Mouse (Mus musculus): Measurements from ENCODE around the gene Tm9sf3. TPM values are rescaled to one million over a fixed set of nuclear protein-coding genes. Genes with fewer than 3 reads are reported as not detected.
A peak's percentile ranks its signal among the peaks of the same experiment; 100 is the strongest.
"Not testable (repeated sequence)": the region's sequence is repeated elsewhere in the genome, so short reads cannot be mapped to it uniquely, and the experiment has no call there.

Gene Tm9sf3
- 144 and 151 TPM in 2 replicates for polyA plus RNA-seq (2012; ENCODE audit: insufficient read depth, insufficient read length, missing spikeins)

DNA sequence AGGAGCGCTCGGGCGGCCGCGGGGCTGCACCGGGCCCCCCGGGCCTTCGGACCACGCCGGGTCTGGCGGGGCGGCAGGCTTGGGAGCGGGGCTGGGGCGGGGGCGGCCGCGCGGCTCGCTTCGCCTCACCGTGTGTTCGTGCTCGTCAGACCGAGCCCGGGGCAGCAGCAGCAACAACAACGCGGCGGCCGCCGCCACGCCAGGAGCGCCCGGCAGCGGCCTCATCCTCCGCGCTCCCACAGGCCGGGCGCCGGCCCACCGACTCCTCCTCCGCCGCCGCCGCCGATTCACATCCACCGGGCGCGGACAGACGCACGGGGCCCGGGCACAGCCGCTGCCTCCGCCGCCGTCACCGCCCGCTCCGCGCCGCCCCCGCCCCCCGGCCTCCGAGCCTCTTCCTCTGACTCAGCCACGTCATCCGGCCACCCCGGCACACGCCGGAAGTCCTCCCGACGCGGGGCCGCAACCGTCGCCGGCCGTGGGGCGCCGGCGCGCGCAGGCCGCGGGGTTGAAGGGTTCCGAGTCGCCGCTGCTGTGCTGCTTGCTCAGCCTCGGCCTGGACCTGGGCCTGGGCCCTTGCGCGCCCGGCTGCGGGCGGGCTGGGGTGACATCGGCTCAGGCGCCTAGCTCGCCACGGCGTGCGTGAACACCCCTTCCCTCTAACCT lies at the start of gene Tm9sf3:
TSS of gene Tm9sf3 (minus strand) at position 368 of the 666 bp plus-strand sequence.
- TF ChIP-seq CTCF (IDR thresholded peaks at IDR 0.05; ENCODE audit: low read depth, low read length) (no peak), POLR2A (IDR thresholded peaks at IDR 0.05; ENCODE audit: borderline replicate concordance, low read depth, low read length) (no peak)
- peak within 1 kb of the TSS; percentile 70 for H3K4me3 ChIP-seq (ENCODE audit: insufficient read depth, low read length)
- H3K27ac ChIP-seq (ENCODE audit: insufficient read depth, low read depth, low read length): peak within 1 kb of the TSS; percentile 93
- peaks cover 30% of the 10 kb centered on the region for H3K4me1 ChIP-seq (ENCODE audit: control insufficient read depth, insufficient read depth, low read length)

DNA sequence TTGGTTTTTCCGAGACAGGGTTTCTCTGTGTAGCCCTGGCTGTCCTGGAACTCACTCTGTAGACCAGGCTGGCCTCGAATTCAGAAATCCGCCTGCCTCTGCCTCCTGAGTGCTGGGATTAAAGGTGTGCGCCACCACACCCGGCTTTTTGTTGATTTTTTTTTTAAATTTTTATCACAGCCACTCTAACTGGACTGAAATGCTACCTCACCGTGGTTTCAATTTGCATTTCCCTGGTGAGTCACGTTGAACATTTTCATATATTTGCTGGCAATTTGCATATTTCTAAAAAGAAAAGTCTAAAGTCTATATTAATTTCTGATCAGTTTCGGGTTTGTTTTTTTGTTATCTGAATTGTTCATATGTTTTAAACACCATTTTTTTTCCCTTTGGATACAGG lies 48.8 kb upstream of the Tm9sf3 start:
- H3K27ac ChIP-seq (ENCODE audit: insufficient read depth, low read depth, low read length); H3K4me3 ChIP-seq (ENCODE audit: insufficient read depth, low read length); H3K4me1 ChIP-seq (ENCODE audit: control insufficient read depth, insufficient read depth, low read length): not testable (repeated sequence)

DNA sequence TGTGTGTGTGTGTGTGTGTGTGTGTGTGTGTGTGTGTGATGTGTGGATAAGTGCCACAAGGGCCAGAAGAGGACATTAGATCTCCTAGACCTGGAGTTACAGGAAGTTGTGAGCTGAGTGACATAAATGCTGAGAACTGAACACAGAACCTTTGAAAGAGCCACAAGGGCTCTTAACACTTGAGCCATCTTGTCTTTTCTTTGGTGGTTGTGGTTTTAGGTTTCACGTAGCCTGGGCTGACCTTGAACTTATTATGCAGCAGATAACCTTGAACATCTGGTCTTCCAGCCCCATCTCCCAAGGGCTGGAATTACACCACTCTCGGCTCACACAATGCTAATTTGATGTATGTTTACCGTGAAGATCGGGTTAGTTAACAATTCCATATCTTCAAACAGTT lies 48.2 kb upstream of the Tm9sf3 start:
- H3K27ac ChIP-seq (ENCODE audit: insufficient read depth, low read depth, low read length): no peak overlapping the region
- H3K4me1 ChIP-seq (ENCODE audit: control insufficient read depth, insufficient read depth, low read length): peaks cover 5% of the 10 kb centered on the region; the same call in 1 of the 2 replicates
- TF ChIP-seq CTCF (IDR thresholded peaks at IDR 0.05; ENCODE audit: low read depth, low read length) (no peak), POLR2A (IDR thresholded peaks at IDR 0.05; ENCODE audit: borderline replicate concordance, low read depth, low read length) (no peak)
- no peak overlapping the region for H3K4me3 ChIP-seq (ENCODE audit: insufficient read depth, low read length)

DNA sequence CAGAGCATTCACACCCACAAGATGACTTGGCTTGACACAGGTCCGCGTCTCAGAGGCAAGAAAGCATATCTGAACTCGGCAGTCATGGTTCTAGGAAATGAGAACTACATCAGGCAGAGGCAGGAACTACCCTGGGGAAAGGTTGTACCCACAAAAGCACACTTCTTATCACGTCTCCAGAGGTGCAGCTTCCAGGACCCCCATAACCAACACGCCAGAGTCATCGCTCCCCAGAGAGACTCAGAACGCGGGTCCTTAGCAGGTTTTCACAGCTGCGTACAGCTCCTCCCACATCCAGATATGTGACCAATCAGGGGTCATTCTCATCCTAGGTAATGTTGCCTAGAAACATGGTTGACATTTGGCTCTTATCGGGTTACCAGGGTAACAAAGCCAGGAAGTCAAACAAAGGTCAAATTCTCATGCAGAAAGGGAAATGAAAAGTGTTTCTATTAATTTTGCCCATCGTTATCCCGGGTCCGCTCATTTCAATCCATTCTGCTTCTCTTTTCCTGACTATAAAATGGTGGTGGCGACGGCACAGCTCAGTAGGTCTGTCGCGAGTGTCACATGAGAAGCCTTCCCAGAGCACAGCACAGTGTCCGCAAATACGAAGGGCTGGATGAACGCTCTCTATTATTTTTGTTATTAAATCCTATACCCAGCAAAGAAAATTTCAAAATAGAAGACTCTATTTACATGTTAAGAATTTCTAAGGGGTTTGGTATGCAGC lies 47.3 kb upstream of the Tm9sf3 start:
- H3K4me1 ChIP-seq (ENCODE audit: control insufficient read depth, insufficient read depth, low read length): peaks cover 7% of the 10 kb centered on the region; the same call in 1 of the 2 replicates
- H3K27ac ChIP-seq (ENCODE audit: insufficient read depth, low read depth, low read length): no peak overlapping the region
- no peak for TF ChIP-seq POLR2A (IDR thresholded peaks at IDR 0.05; ENCODE audit: borderline replicate concordance, low read depth, low read length)
- no peak for TF ChIP-seq CTCF (IDR thresholded peaks at IDR 0.05; ENCODE audit: low read depth, low read length)
- no peak overlapping the region for H3K4me3 ChIP-seq (ENCODE audit: insufficient read depth, low read length)

DNA sequence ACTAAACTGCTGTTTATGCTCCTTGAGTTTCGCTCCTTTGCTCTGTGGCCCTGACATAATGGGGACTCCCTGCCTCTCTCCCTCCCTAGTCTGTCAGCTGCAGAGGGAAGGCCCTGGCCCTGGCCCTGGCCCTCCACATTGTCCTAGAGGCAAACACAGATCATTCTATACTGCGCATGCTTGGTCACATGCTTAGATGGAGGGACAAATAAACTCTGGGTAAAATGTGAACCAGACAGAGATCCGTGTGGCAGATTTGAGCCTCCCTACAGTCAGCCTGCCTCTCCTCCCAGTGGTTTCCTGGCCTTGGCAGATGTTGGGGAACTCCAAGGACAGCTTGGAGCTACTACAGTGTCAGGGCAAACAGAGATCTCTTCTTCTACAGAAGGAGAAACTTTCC lies 40.1 kb upstream of the Tm9sf3 start:
- TF ChIP-seq CTCF (IDR thresholded peaks at IDR 0.05; ENCODE audit: low read depth, low read length) (no peak), POLR2A (IDR thresholded peaks at IDR 0.05; ENCODE audit: borderline replicate concordance, low read depth, low read length) (no peak)
- no peak overlapping the region for H3K27ac ChIP-seq (ENCODE audit: insufficient read depth, low read depth, low read length)
- H3K4me3 ChIP-seq (ENCODE audit: insufficient read depth, low read length): no peak overlapping the region
- H3K4me1 ChIP-seq (ENCODE audit: control insufficient read depth, insufficient read depth, low read length): 0 out of 2 replicates have a peak, but pooled peaks cover 2% of the 10 kb centered on the region

DNA sequence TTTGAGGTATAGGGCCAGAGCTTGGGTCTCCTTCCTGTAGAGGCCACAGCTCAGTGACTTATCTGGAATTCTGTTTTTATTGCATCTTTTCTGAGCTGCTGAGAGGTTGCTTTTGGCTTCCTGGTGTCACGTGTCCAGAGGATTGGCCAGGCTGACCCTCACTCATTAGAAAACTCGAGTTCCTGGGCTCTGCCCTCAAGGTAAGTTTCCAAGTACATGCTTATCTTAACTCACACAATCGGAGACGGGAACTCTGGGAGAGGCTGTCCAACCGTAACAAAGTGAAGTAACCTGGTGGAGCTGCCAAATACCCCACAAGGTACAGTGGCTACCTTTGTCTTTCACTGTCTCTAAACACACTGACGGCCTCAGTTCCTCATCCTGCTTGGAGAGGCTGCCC lies 39.6 kb upstream of the Tm9sf3 start:
- H3K27ac ChIP-seq (ENCODE audit: insufficient read depth, low read depth, low read length): no peak overlapping the region
- no peak for TF ChIP-seq POLR2A (IDR thresholded peaks at IDR 0.05; ENCODE audit: borderline replicate concordance, low read depth, low read length)
- TF ChIP-seq CTCF (IDR thresholded peaks at IDR 0.05; ENCODE audit: low read depth, low read length): no peak
- H3K4me3 ChIP-seq (ENCODE audit: insufficient read depth, low read length): no peak overlapping the region
- H3K4me1 ChIP-seq (ENCODE audit: control insufficient read depth, insufficient read depth, low read length): 0 out of 2 replicates have a peak, but pooled peaks cover 2% of the 10 kb centered on the region

DNA sequence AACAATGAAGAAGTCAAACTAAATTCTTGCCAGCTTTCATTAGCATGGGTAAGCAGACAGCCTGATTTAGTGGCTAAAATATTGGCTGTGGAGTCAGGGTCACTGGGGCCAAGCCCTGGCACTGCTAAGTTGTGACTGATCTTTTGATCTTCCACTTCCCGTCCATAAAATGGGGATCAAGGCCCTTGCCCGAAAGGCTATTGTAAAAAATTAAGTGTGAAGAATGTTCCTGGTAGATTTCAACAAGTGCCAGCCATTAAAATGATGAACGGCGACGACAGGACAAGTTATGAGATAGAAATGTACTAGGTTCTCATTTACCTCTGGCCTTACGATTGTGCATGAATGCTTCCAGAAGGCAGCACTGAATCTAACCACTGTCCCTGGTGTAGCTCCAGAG lies 38.1 kb upstream of the Tm9sf3 start:
- Histone ChIP-seq H3K4me1 (ENCODE audit: control insufficient read depth, insufficient read depth, low read length) (0 out of 2 replicates have a peak, but pooled peaks cover 2% of the 10 kb centered on the region), H3K4me3 (ENCODE audit: insufficient read depth, low read length) (no peak overlapping the region), H3K27ac (ENCODE audit: insufficient read depth, low read depth, low read length) (no peak overlapping the region)
- TF ChIP-seq CTCF (IDR thresholded peaks at IDR 0.05; ENCODE audit: low read depth, low read length) (no peak), POLR2A (IDR thresholded peaks at IDR 0.05; ENCODE audit: borderline replicate concordance, low read depth, low read length) (no peak)

DNA sequence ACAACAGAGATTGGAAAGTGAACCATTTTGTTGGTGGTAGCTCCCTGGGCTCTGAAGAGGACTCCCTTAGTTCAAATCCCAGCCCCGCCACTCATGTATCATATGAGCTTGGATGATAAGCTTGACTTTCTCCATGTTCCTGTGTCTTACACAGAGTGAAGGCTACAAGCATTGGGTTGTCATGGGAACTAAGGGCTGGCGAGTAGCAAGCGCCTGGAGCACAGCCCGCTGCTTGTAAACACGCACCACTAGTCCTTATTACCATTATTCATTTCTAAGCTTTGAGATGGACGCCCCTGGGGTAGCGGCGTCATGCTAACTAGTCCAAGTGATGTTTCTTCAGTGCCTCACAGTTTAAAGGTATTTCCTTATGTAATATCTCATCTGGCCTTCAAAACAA lies 35.6 kb upstream of the Tm9sf3 start:
- TF ChIP-seq POLR2A (IDR thresholded peaks at IDR 0.05; ENCODE audit: borderline replicate concordance, low read depth, low read length) (no peak), CTCF (IDR thresholded peaks at IDR 0.05; ENCODE audit: low read depth, low read length) (no peak)
- Histone ChIP-seq H3K4me1 (ENCODE audit: control insufficient read depth, insufficient read depth, low read length) (no peaks in the 10 kb centered on the region), H3K27ac (ENCODE audit: insufficient read depth, low read depth, low read length) (no peak overlapping the region), H3K4me3 (ENCODE audit: insufficient read depth, low read length) (no peak overlapping the region)

DNA sequence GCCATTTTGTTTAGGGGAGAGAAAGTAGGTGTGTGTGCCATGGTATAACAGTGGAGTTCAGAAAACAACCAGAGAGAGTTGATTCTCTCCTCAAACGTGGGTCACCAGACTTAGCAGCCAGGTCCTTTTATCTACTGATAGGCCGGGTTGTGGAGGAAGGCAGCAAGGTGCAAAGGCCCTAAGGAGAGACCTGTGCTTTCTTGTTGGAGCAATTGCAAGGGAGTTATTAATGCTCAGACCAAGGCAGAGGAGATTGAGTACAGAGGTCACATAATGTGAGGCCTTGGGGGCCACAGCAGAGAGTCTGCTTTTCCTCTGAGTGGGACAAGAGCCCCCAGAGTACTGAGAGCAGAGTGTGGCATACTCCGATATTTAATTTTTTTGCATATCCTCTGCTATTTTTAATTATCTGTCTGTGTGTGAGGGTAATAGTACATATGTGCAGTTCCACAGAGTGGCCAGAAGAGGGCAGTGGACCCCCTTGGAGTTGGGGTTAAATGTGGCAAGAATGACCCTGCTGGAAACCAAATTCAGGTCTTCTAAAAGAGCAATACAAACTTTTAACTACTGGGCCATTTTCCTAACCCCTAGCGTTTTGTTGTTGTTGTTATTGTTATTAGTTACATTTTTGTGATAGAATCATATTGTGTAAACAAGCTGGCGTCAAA lies 27.3 kb upstream of the Tm9sf3 start:
- H3K27ac ChIP-seq (ENCODE audit: insufficient read depth, low read depth, low read length): no peak overlapping the region
- TF ChIP-seq POLR2A (IDR thresholded peaks at IDR 0.05; ENCODE audit: borderline replicate concordance, low read depth, low read length) (no peak), CTCF (IDR thresholded peaks at IDR 0.05; ENCODE audit: low read depth, low read length) (peak; percentile 48)

DNA sequence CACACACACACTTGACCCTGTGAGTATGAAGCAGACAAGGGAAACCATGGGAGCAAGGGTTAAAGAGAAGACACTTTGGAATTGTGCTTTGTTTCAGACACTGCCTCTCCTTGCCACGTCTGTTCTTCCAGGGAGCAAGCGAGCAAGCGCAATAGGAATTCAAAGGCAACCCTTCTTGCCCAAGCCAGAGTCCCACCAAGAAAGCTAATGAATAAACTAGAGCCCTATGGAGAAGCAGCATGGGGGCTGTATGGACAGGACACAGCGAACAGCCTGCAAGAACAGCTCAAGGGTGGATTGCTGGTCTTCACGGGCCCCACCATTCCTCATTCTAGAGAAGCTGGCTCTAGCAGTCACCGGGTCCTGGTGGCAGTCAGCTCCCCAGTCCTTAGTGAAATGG lies 24.8 kb upstream of the Tm9sf3 start:
- no peak overlapping the region for H3K27ac ChIP-seq (ENCODE audit: insufficient read depth, low read depth, low read length)
- no peaks in the 10 kb centered on the region for H3K4me1 ChIP-seq (ENCODE audit: control insufficient read depth, insufficient read depth, low read length)
- TF ChIP-seq POLR2A (IDR thresholded peaks at IDR 0.05; ENCODE audit: borderline replicate concordance, low read depth, low read length) (no peak), CTCF (IDR thresholded peaks at IDR 0.05; ENCODE audit: low read depth, low read length) (no peak)
- no peak overlapping the region for H3K4me3 ChIP-seq (ENCODE audit: insufficient read depth, low read length)

More for the DNA sequence above, 27.3 kb upstream of the Tm9sf3 start:
- Histone ChIP-seq H3K4me3 (ENCODE audit: insufficient read depth, low read length) (no peak overlapping the region), H3K4me1 (ENCODE audit: control insufficient read depth, insufficient read depth, low read length) (no peaks in the 10 kb centered on the region)
